Mouse (Mus musculus) midbrain, embryonic 12.5 days (tissue): Measurements from ENCODE around the gene Fmod. TPM values are rescaled to one million over a fixed set of nuclear protein-coding genes. Genes with fewer than 3 reads are reported as not detected.
A peak's percentile ranks its signal among the peaks of the same experiment; 100 is the strongest.

ENCODE experiments used
- ATAC-seq: fragments of 200-750 bp; cut with Nextera tagmentation; 2 replicates; pipeline ENCODE4 v1.8.0; 2017; ENCODE audit warnings: low read depth, moderate TSS enrichment, moderate library complexity; ENCODE audit not compliant: low FRiP score
- H3K27ac ChIP-seq: fragments of 300-500 bp; sonication (generic); replicated peaks from 2 replicates; pipeline ENCODE4 v1.5.1; 2016; ENCODE audit warnings: mild to moderate bottlenecking
- H3K27me3 ChIP-seq: fragments of 300-500 bp; sonication (generic); 2 replicates; pipeline ENCODE4 v1.6.1; 2016; ENCODE audit warnings: mild to moderate bottlenecking
- H3K36me3 ChIP-seq: fragments of 300-500 bp; sonication (generic); 2 replicates; pipeline ENCODE4 v1.6.1; 2016
- H3K4me1 ChIP-seq: fragments of 300-500 bp; sonication (generic); 2 replicates; pipeline ENCODE4 v1.6.1; 2016
- H3K4me2 ChIP-seq: fragments of 300-500 bp; sonication (generic); replicated peaks from 2 replicates; pipeline ENCODE4 v1.6.1; 2016; ENCODE audit warnings: mild to moderate bottlenecking, moderate library complexity
- H3K4me3 ChIP-seq: fragments of 300-500 bp; sonication (generic); 2 replicates; pipeline ENCODE4 v1.5.1; 2016; ENCODE audit warnings: mild to moderate bottlenecking
- H3K9ac ChIP-seq: fragments of 300-500 bp; sonication (generic); replicated peaks from 2 replicates; pipeline ENCODE4 v1.6.1; 2016; ENCODE audit warnings: mild to moderate bottlenecking, moderate library complexity
- H3K9me3 ChIP-seq: fragments of 300-500 bp; sonication (generic); 2 replicates; pipeline ENCODE4 v1.6.1; 2016; ENCODE audit warnings: mild to moderate bottlenecking
- WGBS: fragments of 180-500 bp; shearing (Covaris S2); methylation state at CpG from one replicate; pipeline ENCODE4 v1.1.7; 2016; 5-methylcytosine and 5-hydroxymethylcytosine counted together
- polyA plus RNA-seq: library from polyadenylated mRNA; unstranded; fragments of >200 nt; fragmentation: Nextera tagmentation; extraction: Ambion mirVana; gene quantifications from 2 replicates; pipeline ENCODE4 v1.2.1, GENCODE M21; 2016

Gene Fmod
- polyA plus RNA-seq, 1 experiment from 2014 or later, result 15.0 TPM

DNA sequence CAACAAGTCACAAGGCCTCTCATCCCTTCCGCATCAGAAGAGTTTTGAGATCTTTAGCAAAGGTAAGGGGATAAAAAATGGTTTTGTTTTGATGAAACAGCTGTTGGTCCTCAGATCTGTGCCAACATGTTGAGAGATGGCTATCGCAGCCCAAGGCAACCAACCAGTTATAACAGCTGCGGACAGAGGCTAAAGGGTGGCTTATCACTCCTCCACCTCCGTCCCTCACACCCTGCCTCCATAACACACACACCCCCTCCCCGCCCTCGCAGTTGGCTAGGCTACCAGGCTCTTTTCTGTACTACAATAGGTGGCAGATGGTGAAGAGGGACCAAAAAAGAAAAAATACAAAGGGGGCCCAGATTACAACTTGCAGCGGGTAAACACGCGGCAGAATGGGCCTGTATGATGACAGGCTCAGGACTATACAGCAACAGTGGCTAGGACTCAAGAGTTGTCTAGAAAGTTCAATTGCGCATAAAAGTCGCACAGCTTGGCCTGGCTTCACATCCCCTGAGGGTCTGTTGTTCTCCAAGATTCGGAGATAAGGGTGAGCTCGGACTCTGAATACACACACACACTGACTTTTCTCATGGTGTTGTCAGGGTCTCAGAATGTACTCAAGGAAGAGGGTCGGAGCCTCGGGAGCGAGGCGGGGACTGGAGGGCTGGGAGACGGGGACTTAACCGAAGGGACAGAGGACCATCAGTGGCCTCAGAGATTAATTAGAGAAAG lies 41.2 kb downstream of the Fmod start:
- Histone ChIP-seq H3K9me3 (no peaks in the 10 kb centered on the region), H3K36me3 (peaks cover 25% of the 10 kb centered on the region), H3K9ac (peak overlapping the region; percentile 90), H3K4me3 (peak overlapping the region; percentile 83), H3K4me2 (peak overlapping the region; percentile 71), H3K27ac (peak overlapping the region; percentile 88), H3K4me1 (peaks cover 69% of the 10 kb centered on the region), H3K27me3 (no peaks in the 10 kb centered on the region)
- ATAC-seq, result peak; percentile 7
- WGBS, result 7% methylated on average over 19 of the region's 19 CpGs

DNA sequence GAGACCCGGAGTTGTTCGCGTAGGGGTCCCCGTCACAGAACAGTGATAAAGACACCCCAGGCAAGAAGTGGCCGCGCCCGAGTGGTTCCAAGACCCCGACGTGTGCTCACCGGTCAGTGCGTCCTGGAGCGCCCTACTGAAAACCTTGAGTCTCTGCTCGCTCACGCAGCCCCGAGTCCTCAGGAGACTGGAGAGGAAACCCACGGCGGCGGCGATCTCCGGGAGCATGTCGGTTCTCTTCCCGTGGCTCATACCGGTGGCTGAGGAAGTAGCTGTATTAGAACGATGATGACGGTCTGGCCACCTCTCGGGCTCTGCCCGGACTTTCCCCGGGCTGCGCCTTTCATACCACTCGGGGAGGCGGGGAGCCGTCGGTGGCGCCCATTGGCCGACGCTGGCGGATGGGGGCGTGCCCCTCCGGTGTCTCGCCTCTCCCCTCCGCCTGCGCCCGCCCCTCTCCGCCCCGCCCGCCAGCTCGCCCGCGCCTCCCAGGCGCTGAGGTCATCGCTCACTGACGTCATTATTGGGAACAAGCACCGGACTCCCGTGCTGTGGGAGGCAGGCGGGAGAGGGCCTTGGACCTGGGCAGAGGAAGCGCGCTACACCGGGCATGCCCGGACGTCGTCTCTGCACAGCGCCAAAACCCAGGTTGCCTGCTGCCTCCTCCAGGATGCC lies 41.9 kb downstream of the Fmod start, which contains the start of gene Btg2:
Gene Btg2 (minus strand): TSS at position 319 of the 675 bp plus-strand sequence.
- peaks cover 64% of the 10 kb centered on the region for H3K4me1 ChIP-seq
- peak within 1 kb of the TSS; percentile 90 for H3K9ac ChIP-seq
- WGBS, result under 1% methylated on average over 61 of the region's 62 CpGs
- peak within 1 kb of the TSS; percentile 88 for H3K27ac ChIP-seq
- H3K4me3 ChIP-seq, result peak within 1 kb of the TSS; percentile 83
- H3K9me3 ChIP-seq, result no peaks in the 10 kb centered on the region
- peaks cover 25% of the 10 kb centered on the region for H3K36me3 ChIP-seq
- peak within 1 kb of the TSS; percentile 71 for H3K4me2 ChIP-seq
- no peaks in the 10 kb centered on the region for H3K27me3 ChIP-seq
- peak; percentile 95 for ATAC-seq

DNA sequence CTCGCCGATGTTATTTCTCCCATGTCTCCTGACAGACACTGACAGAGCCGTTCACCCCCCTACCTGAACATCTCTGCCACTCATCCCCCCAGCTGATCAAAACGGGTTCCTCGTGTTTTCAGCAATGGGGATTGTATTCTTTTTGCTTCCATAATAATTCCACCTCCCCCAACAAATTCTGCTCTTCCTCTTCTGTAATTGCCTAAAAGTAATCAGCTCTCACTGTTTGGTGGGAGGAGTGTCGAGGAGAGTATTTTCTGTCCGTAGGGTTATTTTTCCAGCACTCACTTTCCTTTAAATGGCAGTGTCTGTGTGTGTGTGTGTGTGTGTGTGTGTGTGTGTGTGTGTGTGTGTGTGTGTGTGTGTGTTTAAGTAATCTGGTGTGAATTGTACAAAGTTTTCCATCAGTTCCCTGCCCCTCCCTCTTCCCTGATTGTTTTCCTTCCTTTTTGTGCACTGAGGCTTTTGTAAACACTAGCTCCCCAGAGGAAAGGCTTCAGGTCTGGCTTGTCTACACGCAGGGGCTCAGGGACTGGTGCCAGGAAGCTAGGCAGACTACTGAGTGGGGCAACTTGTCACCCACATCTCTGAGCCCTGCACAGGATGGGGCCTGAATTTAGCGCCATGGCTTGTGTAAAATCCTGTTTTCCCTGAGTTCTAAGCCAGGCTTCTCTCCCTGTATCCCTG lies 42.6 kb downstream of the Fmod start:
- Histone ChIP-seq H3K27me3 (no peaks in the 10 kb centered on the region), H3K36me3 (peaks cover 23% of the 10 kb centered on the region), H3K27ac (peak overlapping the region; percentile 88), H3K4me3 (peak overlapping the region; percentile 83), H3K4me2 (peak overlapping the region; percentile 71), H3K4me1 (peaks cover 58% of the 10 kb centered on the region), H3K9ac (peak overlapping the region; percentile 90), H3K9me3 (no peaks in the 10 kb centered on the region)
- ATAC-seq, result no peak
- 3% methylated on average over 9 of the region's 9 CpGs for WGBS

DNA sequence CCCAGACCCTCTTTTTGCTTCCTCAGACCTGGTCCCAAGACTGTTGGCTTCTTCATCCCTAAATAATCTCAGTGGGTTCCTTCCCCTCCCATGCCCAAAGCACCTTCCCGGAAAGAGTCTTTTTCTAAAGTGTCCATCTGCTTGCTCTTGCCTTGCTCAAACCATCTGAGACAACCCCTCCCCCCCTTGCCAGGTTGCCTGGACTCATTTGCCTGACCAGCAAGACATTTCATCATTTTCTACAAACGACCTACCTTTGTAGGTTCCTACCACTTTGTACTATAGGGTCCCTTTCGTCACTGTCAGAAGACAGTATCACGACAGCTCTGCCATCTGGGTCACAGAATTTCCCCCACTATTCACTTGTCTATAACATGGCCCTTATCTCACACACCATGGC lies 43.4 kb downstream of the Fmod start:
- Histone ChIP-seq H3K36me3 (peaks cover 16% of the 10 kb centered on the region), H3K9ac (no peak overlapping the region), H3K4me2 (no peak overlapping the region), H3K9me3 (no peaks in the 10 kb centered on the region), H3K4me3 (no peak overlapping the region), H3K4me1 (peaks cover 50% of the 10 kb centered on the region), H3K27me3 (no peaks in the 10 kb centered on the region), H3K27ac (peak overlapping the region; percentile 88; the same call in 1 of the 2 replicates)
- WGBS, result 88% methylated on average over 4 of the region's 4 CpGs
- no peak for ATAC-seq

DNA sequence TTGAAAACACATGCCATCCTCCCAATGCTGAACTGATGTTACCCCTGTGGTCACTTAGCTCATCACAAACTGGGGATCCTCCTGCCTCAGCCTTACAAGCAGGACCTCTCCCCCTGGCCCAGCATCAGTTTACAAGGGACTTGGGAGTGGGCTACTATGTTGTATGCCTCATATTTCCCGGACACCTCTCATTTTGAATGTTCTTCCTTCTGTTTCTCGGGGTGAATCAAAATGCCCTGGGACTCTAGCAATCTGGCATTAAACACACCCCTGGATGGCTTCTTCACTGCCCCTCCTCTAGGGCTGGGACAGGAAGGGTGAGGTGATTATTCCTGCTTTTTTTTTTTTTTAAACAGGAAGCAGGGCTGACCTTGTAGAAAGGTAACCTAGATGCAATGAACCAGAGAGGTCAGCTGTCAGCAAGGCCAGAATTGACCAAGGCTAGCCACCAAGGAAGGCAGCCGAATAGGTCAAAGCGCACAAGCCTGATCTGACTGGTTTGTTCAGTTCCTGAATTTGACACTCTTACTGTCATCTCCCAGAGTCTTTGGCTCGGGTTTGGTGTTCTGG lies 43.9 kb downstream of the Fmod start:
- Histone ChIP-seq H3K27ac (no peak overlapping the region), H3K27me3 (no peaks in the 10 kb centered on the region), H3K4me1 (peaks cover 47% of the 10 kb centered on the region), H3K4me2 (no peak overlapping the region), H3K4me3 (no peak overlapping the region), H3K36me3 (peaks cover 10% of the 10 kb centered on the region), H3K9me3 (no peaks in the 10 kb centered on the region), H3K9ac (no peak overlapping the region)
- ATAC-seq, result no peak
- WGBS, result 88% methylated on average over 5 of the region's 5 CpGs

DNA sequence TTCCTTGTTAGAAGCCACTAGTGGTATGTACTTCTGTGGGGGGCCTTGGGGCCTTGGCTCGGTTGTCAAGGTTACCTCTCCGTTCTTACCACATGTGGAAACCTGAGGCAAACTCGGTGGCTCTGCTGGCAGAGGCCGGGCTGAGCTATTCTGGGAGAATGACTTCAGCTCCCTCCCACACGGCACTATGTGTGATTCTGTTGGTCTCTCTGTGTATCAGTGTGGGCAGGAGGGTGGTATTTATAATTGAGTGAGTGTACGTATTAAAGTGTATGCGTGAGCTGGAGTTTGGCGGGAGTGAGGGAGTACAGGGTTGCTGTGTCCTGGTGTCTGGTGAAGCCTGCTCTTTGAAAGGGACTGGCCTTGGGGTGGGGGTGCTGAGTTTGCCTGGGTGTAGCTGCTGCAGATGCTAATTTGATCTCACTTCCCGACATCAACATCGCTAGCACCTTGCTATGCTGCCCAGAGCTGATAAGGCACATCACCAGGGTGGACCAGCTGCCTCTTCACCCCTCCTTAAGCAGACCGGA lies 46.0 kb downstream of the Fmod start:
- H3K9ac ChIP-seq, result 0 out of 2 replicates have a peak overlapping the region, but pooled peaks have one; percentile 15
- ATAC-seq, result no peak
- no peaks in the 10 kb centered on the region for H3K27me3 ChIP-seq
- no peaks in the 10 kb centered on the region for H3K9me3 ChIP-seq
- no peak overlapping the region for H3K4me2 ChIP-seq
- H3K27ac ChIP-seq, result 0 out of 2 replicates have a peak overlapping the region, but pooled peaks have one; percentile 20
- peaks cover 39% of the 10 kb centered on the region for H3K4me1 ChIP-seq
- H3K36me3 ChIP-seq, result no peaks in the 10 kb centered on the region
- WGBS, result 71% methylated on average over 11 of the region's 11 CpGs
- H3K4me3 ChIP-seq, result no peak overlapping the region

DNA sequence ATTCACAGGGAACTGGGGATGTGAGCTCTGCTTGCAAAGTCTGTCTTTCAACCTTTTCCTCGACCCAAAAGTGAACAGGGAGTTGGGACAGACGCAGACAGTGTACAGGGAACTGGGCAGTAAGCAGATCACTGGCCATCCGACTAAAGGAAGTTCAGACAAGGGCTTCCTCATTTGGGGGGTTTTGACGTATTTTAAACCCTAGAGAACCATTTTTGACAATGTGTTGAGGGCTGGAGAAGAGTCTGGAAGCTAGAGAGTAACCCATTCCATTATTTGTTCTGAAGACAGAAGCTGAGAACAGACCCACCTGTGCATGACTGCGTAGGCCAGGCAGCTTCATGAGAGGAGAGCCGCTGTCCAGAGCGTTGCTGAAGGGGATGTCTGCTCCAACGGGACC lies 46.6 kb downstream of the Fmod start:
- peaks cover 35% of the 10 kb centered on the region for H3K4me1 ChIP-seq
- WGBS, result 88% methylated on average over 8 of the region's 8 CpGs

DNA sequence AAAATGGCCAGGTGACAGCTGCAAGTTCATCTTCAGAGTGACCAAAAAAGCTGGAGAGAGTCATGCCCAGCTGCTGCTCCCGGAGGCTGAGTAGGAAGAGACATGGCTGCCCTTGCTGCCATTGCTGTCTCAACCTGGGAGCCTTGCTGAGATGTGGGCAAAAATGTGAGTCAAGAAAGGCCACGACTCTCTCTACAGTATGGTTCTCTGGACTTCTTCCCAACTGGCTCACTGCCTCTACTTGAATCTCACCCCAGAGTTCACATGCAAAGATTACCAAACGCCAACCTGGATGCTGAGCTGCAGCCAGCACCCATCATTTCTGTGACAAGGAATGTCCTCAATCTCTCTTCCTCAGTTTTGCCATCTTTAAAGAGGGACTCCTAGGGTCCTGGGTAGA lies 47.1 kb downstream of the Fmod start:
- Histone ChIP-seq H3K9ac (no peak overlapping the region), H3K27ac (no peak overlapping the region), H3K4me2 (no peak overlapping the region), H3K27me3 (no peaks in the 10 kb centered on the region), H3K36me3 (no peaks in the 10 kb centered on the region), H3K4me3 (no peak overlapping the region), H3K4me1 (peaks cover 35% of the 10 kb centered on the region), H3K9me3 (no peaks in the 10 kb centered on the region)
- WGBS, result 83% methylated on average over 3 of the region's 3 CpGs
- no peak for ATAC-seq

More for the DNA sequence above, 46.6 kb downstream of the Fmod start:
- no peak overlapping the region for H3K4me2 ChIP-seq
- H3K4me3 ChIP-seq, result no peak overlapping the region
- H3K9me3 ChIP-seq, result no peaks in the 10 kb centered on the region
- no peak overlapping the region for H3K9ac ChIP-seq
- H3K27ac ChIP-seq, result no peak overlapping the region
- H3K36me3 ChIP-seq, result no peaks in the 10 kb centered on the region
- H3K27me3 ChIP-seq, result no peaks in the 10 kb centered on the region
- ATAC-seq, result no peak

DNA sequence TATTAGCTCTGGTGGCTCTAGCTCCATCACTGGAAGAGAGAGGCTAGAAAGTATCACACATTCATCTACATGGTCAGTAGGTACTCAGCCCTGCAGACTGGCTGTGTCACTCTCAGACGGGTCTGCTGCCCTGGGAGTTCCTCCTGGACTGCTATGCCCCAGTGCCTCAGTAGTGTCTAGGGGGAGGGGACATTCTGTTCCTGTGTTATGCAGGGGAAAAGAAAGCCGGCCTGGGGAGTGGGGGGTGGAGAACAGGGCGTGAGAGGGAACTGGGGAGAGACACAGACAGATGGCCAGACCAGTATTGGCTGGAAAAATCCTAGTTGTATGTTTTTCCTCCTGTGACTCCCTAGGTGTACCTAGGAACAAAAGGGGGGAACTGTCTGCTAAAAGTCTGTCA lies 49.0 kb downstream of the Fmod start:
- H3K9ac ChIP-seq, result 0 out of 2 replicates have a peak overlapping the region, but pooled peaks have one; percentile 37
- peak overlapping the region; percentile 40; the same call in 1 of the 2 replicates for H3K27ac ChIP-seq
- no peaks in the 10 kb centered on the region for H3K9me3 ChIP-seq
- WGBS, result 12% methylated on average over 3 of the region's 3 CpGs
- H3K4me2 ChIP-seq, result no peak overlapping the region
- ATAC-seq, result peak; percentile 41; the same call in 1 of the 2 replicates
- no peaks in the 10 kb centered on the region; the same call in 1 of the 2 replicates for H3K27me3 ChIP-seq
- H3K4me3 ChIP-seq, result no peak overlapping the region
- H3K4me1 ChIP-seq, result peaks cover 20% of the 10 kb centered on the region
- H3K36me3 ChIP-seq, result no peaks in the 10 kb centered on the region

DNA sequence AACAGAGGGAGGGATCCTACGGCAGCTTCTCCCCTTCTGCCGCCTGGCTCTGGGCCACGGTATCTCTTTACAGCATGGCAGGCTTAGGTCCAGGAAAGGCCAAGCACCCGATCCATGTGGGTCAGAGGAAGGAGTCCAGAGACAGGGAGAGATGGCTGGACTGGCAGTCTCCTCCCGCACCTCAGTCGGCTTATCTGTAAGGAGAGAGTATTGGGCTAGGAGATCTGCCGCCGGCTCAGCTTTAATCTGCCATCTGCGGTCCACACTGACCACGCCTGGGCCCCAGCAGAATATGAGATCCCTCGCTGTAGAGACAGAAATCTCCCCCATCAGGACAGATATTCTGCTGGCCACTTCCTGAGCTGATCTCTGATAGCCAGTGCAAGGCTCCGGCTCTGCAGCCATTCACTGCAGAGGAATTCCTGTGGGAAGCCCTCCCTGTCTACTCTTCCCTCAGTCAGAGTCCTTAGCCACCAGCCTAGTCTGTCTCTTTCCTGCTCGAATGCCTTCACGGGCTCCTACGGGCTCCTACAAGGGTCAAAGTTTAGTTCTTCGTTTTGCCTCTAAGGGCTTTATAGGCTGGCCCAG lies 49.9 kb downstream of the Fmod start:
- Histone ChIP-seq H3K4me3 (no peak overlapping the region), H3K27ac (peak overlapping the region; percentile 40)
- WGBS, result 43% methylated on average over 16 of the region's 16 CpGs

DNA sequence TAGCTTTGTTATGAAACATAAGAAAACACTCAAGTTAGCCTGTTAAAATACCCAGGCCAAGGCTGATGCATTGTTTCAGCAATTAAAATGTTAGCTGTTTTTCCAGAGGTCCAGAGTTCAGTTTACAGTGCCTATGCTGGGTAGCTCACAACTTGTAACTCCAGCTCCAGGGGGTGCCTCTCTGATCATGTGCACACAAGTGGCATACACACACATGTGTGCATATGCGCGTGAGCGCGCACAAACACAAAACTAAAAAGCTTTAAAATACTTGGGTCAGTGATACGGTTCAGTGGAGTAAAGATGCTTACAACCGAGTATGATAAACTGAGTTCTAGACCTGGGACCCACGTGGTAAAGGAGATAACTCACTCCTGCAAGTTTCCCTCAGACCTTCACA lies 52.0 kb downstream of the Fmod start:
- no peak overlapping the region for H3K9ac ChIP-seq
- 89% methylated on average over 7 of the region's 7 CpGs for WGBS
- peaks cover 9% of the 10 kb centered on the region; the same call in 1 of the 2 replicates for H3K27me3 ChIP-seq
- no peaks in the 10 kb centered on the region for H3K9me3 ChIP-seq
- no peak overlapping the region for H3K4me3 ChIP-seq
- H3K27ac ChIP-seq, result no peak overlapping the region
- no peak for ATAC-seq
- H3K4me2 ChIP-seq, result no peak overlapping the region
- peaks cover 28% of the 10 kb centered on the region for H3K4me1 ChIP-seq
- no peaks in the 10 kb centered on the region for H3K36me3 ChIP-seq

More for the DNA sequence above, 49.9 kb downstream of the Fmod start:
- no peak for ATAC-seq
- Histone ChIP-seq H3K4me2 (no peak overlapping the region), H3K27me3 (peaks cover 6% of the 10 kb centered on the region; the same call in 1 of the 2 replicates), H3K36me3 (no peaks in the 10 kb centered on the region), H3K9ac (peak overlapping the region; percentile 0; the same call in 1 of the 2 replicates), H3K9me3 (no peaks in the 10 kb centered on the region), H3K4me1 (peaks cover 20% of the 10 kb centered on the region)
